Mouse (Mus musculus) heart, adult 2 months (tissue): ENCODE results near the gene Ssrp1.

ENCODE experiments used
- CTCF ChIP-seq: fragments of 200-600 bp; IDR thresholded peaks from 2 replicates; pipeline ENCODE4 v1.8.1; 2022; ENCODE audit warnings: antibody characterized with exemption, mild to moderate bottlenecking, moderate library complexity
- POLR2A ChIP-seq: fragments of 200-500 bp; IDR thresholded peaks from 2 replicates; pipeline ENCODE4 v1.6.1; 2011; ENCODE audit warnings: mild to moderate bottlenecking, low read depth, low read length, control low read depth; ENCODE audit not compliant: insufficient read depth

GRCm38 (mm10) chr2:85033121-85033520 lies 3.9 kb upstream of the Ssrp1 start:
- TF ChIP-seq POLR2A (no peak), CTCF (no peak)
